Mouse (Mus musculus) bone marrow, adult 2 months (tissue): ENCODE data around the gene Smim23.

ENCODE experiments used
- CTCF ChIP-seq: fragments of 200-500 bp; IDR thresholded peaks from 2 replicates; pipeline ENCODE4 v1.5.1; 2011; ENCODE audit warnings: low read length, control low read depth; ENCODE audit not compliant: control insufficient read depth, insufficient read depth
- POLR2A ChIP-seq: fragments of 200-500 bp; IDR thresholded peaks from 2 replicates; pipeline ENCODE4 v1.6.1; 2011; ENCODE audit warnings: low read depth, mild to moderate bottlenecking, control low read depth, low read length, borderline replicate concordance; ENCODE audit not compliant: control insufficient read depth

DNA sequence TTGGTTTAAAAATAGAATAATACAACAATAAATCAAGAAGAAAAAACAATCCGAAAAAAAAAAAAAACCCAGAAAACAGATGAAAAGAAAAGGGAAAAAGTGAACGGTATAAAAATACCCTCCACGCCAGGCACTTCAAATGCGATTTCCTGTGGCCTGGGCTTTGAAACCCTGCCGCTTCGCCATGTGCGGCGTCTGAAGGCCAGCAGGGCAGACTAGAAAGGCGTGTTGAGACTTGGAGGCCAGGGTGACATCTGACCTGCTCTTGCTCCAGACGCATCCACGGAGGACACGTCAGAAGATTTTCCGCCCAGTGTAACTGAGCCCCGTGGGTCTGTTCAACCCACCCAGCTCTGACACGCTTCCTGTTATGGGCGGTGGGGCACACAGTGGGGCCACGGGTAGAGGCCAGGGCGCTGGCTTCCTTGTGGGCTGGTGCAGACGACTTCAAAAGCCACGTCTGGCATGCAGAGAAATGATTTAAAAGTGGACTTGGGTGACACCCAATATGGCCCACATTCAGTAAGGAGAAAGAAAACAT is 22.3 kb upstream of the Smim23 start:
- TF ChIP-seq POLR2A, result no peak
- no peak for TF ChIP-seq CTCF
